Mouse (Mus musculus) C2C12 (cell line): ENCODE results near the gene Cfap97d1.

Experiments
- CTCF ChIP-seq: IDR thresholded peaks from one replicate; pipeline ENCODE4 v1.5.1; 2011; ENCODE audit not compliant: control insufficient read depth, insufficient read depth, insufficient read length
- MAX ChIP-seq: IDR thresholded peaks from one replicate; pipeline ENCODE4 v1.6.1; 2011; ENCODE audit warnings: mild to moderate bottlenecking, control low read depth
- MYOG ChIP-seq: IDR thresholded peaks from one replicate; pipeline ENCODE4 v1.6.1; 2011; ENCODE audit not compliant: control insufficient read depth, insufficient read length; ENCODE audit errors: extremely low read depth
- USF1 ChIP-seq: IDR thresholded peaks from one replicate; pipeline ENCODE4 v1.6.1; 2011; ENCODE audit warnings: low read depth, mild to moderate bottlenecking, control low read depth, moderate library complexity

DNA sequence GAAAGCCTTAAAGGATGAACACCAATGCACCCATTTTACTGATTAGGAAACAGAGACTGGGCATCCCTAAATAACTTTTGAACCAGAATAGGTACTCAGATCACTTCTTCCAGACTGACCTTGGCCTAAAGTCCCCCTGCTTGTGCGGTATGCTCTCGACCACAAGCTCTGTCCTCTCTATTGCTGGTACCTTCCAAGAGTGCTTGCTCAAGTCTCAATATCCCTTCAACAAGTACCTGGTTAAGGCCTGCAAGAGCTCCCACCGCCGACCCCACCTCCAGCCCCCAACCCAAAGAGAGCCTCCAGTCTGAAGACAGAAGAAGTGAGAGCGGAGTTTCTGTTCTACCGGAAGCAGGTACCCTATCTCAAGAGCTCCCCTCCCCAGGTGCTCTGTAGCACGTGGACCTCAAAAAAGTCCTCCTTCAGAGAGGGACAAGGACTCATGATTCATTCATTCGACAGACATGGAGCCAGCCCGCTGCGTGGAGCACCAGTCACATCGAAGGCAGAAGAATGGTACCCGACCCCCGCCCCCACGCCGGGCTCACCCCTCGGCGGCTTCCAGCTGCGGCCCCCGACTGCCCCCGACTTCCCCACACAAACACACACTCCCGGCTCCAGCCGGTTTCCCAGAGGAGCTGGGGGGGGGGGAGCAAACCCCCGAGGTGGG is 42.0 kb downstream of the Cfap97d1 start:
- no peak for TF ChIP-seq CTCF
- TF ChIP-seq MAX, result no peak
- TF ChIP-seq USF1, result no peak
- no peak for TF ChIP-seq MYOG
